Mouse (Mus musculus) brain, embryonic 14.5 days (tissue): ENCODE data around the gene Thsd7b.

Experiments
- CTCF ChIP-seq: fragments of 200-500 bp; IDR thresholded peaks from 2 replicates; pipeline ENCODE4 v1.5.1; 2012; ENCODE audit warnings: inconsistent platforms, mild to moderate bottlenecking, moderate library complexity, borderline replicate concordance; ENCODE audit not compliant: insufficient read depth, insufficient read length; ENCODE audit errors: extremely low read depth
- POLR2A ChIP-seq: fragments of 200-500 bp; IDR thresholded peaks from 2 replicates; pipeline ENCODE4 v1.6.1; 2012; ENCODE audit warnings: mild to moderate bottlenecking, inconsistent platforms, borderline replicate concordance; ENCODE audit not compliant: poor library complexity, insufficient read depth, insufficient read length, severe bottlenecking; ENCODE audit errors: extremely low read depth

GRCm38 (mm10) chr1:130166187-130166586, 893.1 kb downstream of the Thsd7b start:
- TF ChIP-seq CTCF (no peak), POLR2A (no peak)
